Mouse (Mus musculus) gastrocnemius, postnatal 4 days (tissue): ENCODE data around the gene Exosc8. TPM values are rescaled to one million over a fixed set of nuclear protein-coding genes. Genes with fewer than 3 reads are reported as not detected.

Experiments used
- DNase-seq, 2 experiments: peaks; one replicate each; pipeline ENCODE4 v3.0.0; 2021 to 2022; ENCODE audit warnings: low spot score in 2 of 2, mixed read lengths in 2 of 2
- total RNA-seq, 2 experiments: library from RNA; stranded (reverse); gene quantifications; 2 replicates each; pipeline ENCODE4 v1.2.3; 2021

The Exosc8 gene
- total RNA-seq, 2 experiments from 2014 or later = 28.9 to 33.7 TPM

- no peak for DNase-seq
Observed at GRCm38 (mm10) chr3:54681310-54682204, 53.6 kb downstream of the Exosc8 start.

Other genes with a start within 250 kb of the Exosc8 start
- gene Supt20, start 42.6 kb downstream of the Exosc8 start, total RNA-seq = 10 to 100 TPM; 41.6 to 49.7 TPM
- not detected for gene Gm21958, start 21.0 kb downstream of the Exosc8 start, total RNA-seq
- 10 to 100 TPM; 22.8 to 24.7 TPM for gene Alg5, start 146 bp upstream of the Exosc8 start, total RNA-seq
- gene Smad9, start 20.2 kb upstream of the Exosc8 start, total RNA-seq = under 1 TPM; 0.47 to 0.64 TPM
- gene Rfxap, start 72.4 kb upstream of the Exosc8 start, total RNA-seq = 10 to 100 TPM; 27.2 to 34.0 TPM
- gene Sertm1, start 180.5 kb upstream of the Exosc8 start, total RNA-seq = not detected